Mouse (Mus musculus) forebrain, embryonic 15.5 days (tissue): Measurements from ENCODE around the gene Ccdc9b. TPM values are rescaled to one million over a fixed set of nuclear protein-coding genes. Genes with fewer than 3 reads are reported as not detected.
A peak's percentile ranks its signal among the peaks of the same experiment; 100 is the strongest.

Source experiments
- ATAC-seq: fragments of 200-750 bp; cut with Nextera tagmentation; replicated peaks from 2 replicates; pipeline ENCODE4 v1.8.0; 2017; ENCODE audit warnings: mild to moderate bottlenecking, moderate TSS enrichment, moderate library complexity
- H3K27ac ChIP-seq: fragments of 300-500 bp; sonication (generic); replicated peaks from 2 replicates; pipeline ENCODE4 v1.5.1; 2015; ENCODE audit warnings: mild to moderate bottlenecking, inconsistent platforms
- H3K27me3 ChIP-seq: fragments of 300-500 bp; sonication (generic); 2 replicates; pipeline ENCODE4 v1.6.1; 2015; ENCODE audit warnings: inconsistent platforms
- H3K36me3 ChIP-seq: fragments of 300-500 bp; sonication (generic); 2 replicates; pipeline ENCODE4 v1.6.1; 2015; ENCODE audit warnings: mild to moderate bottlenecking, inconsistent platforms
- H3K4me1 ChIP-seq: fragments of 300-500 bp; sonication (generic); 2 replicates; pipeline ENCODE4 v1.6.1; 2015; ENCODE audit warnings: inconsistent platforms
- H3K4me2 ChIP-seq: fragments of 300-500 bp; sonication (generic); replicated peaks from 2 replicates; pipeline ENCODE4 v1.6.1; 2015; ENCODE audit warnings: mild to moderate bottlenecking, inconsistent platforms
- H3K4me3 ChIP-seq: fragments of 300-500 bp; sonication (generic); 2 replicates; pipeline ENCODE4 v1.5.1; 2015; ENCODE audit warnings: mild to moderate bottlenecking, inconsistent platforms
- H3K9ac ChIP-seq: fragments of 300-500 bp; sonication (generic); replicated peaks from 2 replicates; pipeline ENCODE4 v1.6.1; 2015; ENCODE audit warnings: mild to moderate bottlenecking, inconsistent platforms
- H3K9me3 ChIP-seq: fragments of 300-500 bp; sonication (generic); 2 replicates; pipeline ENCODE4 v1.6.1; 2016; ENCODE audit warnings: inconsistent platforms
- WGBS: fragments of 180-500 bp; shearing (Covaris S2); methylation state at CpG from one replicate; pipeline ENCODE4 v1.1.7; 2015; ENCODE audit warnings: mixed read lengths; 5-methylcytosine and 5-hydroxymethylcytosine counted together
- polyA plus RNA-seq: library from polyadenylated mRNA; unstranded; fragments of >200 nt; fragmentation: Nextera tagmentation; extraction: Ambion mirVana; gene quantifications from 2 replicates; pipeline ENCODE4 v1.2.1, GENCODE M21; 2015

Gene Ccdc9b
- polyA plus RNA-seq, 1 experiment from 2014 or later, result 1.3 TPM

DNA sequence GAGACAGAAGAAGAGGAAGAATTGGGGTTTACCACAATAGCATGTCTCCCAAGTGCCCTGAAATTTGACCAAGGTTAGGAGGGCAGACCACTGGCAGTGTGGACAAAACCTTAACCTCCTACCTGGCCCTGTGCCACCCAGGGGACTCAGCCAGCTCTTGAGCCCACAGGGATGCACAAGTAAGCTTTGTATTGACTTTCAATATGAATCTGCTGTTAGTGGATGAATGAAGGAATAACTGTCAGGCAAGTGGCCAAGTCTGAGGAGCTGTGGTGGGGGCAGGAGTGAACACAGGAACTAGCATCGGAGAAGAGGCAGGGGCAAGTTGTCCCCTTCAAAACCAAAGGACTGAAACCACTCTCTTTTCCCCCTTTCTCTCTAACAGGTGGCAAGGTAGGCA lies 12.9 kb upstream of the Ccdc9b start:
- H3K36me3 ChIP-seq, result no peaks in the 10 kb centered on the region
- H3K27me3 ChIP-seq, result no peaks in the 10 kb centered on the region
- no peak for ATAC-seq
- WGBS, result 32% methylated on average over 1 of the region's 1 CpGs
- H3K9me3 ChIP-seq, result no peaks in the 10 kb centered on the region
- peaks cover 31% of the 10 kb centered on the region for H3K4me1 ChIP-seq
- H3K9ac ChIP-seq, result no peak overlapping the region
- no peak overlapping the region for H3K4me3 ChIP-seq
- H3K4me2 ChIP-seq, result no peak overlapping the region
- H3K27ac ChIP-seq, result peak overlapping the region; percentile 85

DNA sequence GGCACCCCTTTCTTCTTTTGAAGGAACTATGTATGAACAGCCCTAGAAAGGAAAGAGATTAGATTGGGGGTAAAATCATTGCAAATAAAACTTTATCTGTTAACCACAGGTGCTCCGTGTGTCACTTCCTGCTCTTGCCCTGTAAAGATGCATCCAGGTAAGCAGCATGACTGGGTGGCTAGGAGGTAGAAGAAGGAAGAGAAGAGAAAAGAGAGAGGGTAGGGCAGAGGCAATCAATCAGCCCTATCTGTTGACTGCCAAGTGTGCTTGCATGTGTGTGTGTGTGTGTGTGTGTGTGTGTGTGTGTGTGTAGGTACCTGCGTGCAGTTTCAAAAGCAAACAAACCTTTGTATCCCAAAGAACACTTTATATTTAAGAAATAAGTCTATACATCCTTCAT lies 12.1 kb upstream of the Ccdc9b start:
- no peak for ATAC-seq
- H3K27ac ChIP-seq, result 0 out of 2 replicates have a peak overlapping the region, but pooled peaks have one; percentile 85
- no peak overlapping the region for H3K4me2 ChIP-seq
- 98% methylated on average over 2 of the region's 2 CpGs for WGBS
- H3K9me3 ChIP-seq, result no peaks in the 10 kb centered on the region
- H3K27me3 ChIP-seq, result no peaks in the 10 kb centered on the region
- H3K4me3 ChIP-seq, result no peak overlapping the region
- no peak overlapping the region for H3K9ac ChIP-seq
- no peaks in the 10 kb centered on the region for H3K36me3 ChIP-seq
- peaks cover 24% of the 10 kb centered on the region for H3K4me1 ChIP-seq

DNA sequence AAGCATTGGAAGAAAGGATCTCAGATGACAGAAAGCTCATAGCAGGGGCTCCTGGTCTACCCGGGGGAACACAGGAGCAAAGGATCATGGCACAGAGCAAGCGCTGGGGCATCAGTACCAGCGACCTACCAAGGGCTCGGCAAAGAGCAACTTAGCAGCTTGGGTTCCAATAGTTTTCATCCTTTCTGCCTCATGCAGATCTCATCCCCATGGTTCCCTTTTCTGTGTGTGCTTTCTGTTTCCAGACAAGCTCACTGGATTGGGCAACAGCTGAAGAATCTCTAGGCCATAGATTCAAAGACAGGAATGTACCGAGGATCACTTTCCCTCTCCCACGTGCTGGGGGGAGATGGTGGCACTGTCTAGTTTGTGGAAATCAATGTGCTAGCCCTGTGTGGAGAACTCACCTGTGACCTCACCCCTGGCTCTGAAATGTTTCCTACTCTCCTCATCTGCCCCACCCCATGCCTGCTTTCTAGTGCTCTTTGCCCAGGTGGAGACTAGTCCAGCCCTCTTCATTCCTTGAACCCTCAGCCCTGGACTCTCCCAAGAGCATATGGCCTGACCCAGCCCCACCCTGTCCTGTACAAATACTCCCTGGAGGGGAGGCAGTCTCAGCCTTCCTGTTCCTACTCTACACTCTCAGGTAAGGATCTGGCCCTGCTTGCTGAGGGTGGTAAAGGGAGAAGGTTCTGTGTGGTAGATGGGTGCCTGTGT lies 9.9 kb upstream of the Ccdc9b start, which contains the start of gene Phgr1:
Gene Phgr1, plus strand, starts transcription at position 612 of the 717 bp plus-strand sequence.
- H3K4me1 ChIP-seq, result peaks cover 18% of the 10 kb centered on the region
- WGBS, result 84% methylated on average over 6 of the region's 6 CpGs
- no peaks in the 10 kb centered on the region for H3K36me3 ChIP-seq
- H3K9me3 ChIP-seq, result no peaks in the 10 kb centered on the region
- H3K4me2 ChIP-seq, result no peak within 1 kb of the TSS
- no peaks in the 10 kb centered on the region for H3K27me3 ChIP-seq
- H3K27ac ChIP-seq, result no peak within 1 kb of the TSS
- no peak for ATAC-seq
- H3K9ac ChIP-seq, result no peak within 1 kb of the TSS
- H3K4me3 ChIP-seq, result no peak within 1 kb of the TSS

- ATAC-seq, result no peak
- Histone ChIP-seq H3K27me3 (no peaks in the 10 kb centered on the region), H3K4me1 (peaks cover 30% of the 10 kb centered on the region), H3K4me2 (no peak overlapping the region), H3K4me3 (no peak overlapping the region), H3K9ac (no peak overlapping the region), H3K9me3 (no peaks in the 10 kb centered on the region), H3K36me3 (no peaks in the 10 kb centered on the region), H3K27ac (no peak overlapping the region)
- WGBS, result 80% methylated on average over 10 of the region's 10 CpGs
Measured at GRCm38 (mm10) chr2:118766041-118767033, 3.9 kb upstream of the Ccdc9b start.

- 91% methylated on average over 5 of the region's 5 CpGs for WGBS
- Histone ChIP-seq H3K9me3 (no peaks in the 10 kb centered on the region), H3K4me2 (no peak overlapping the region), H3K4me1 (peaks cover 44% of the 10 kb centered on the region), H3K4me3 (no peak overlapping the region), H3K36me3 (no peaks in the 10 kb centered on the region), H3K27me3 (no peaks in the 10 kb centered on the region), H3K9ac (no peak overlapping the region), H3K27ac (no peak overlapping the region)
- ATAC-seq, result no peak
Measured at GRCm38 (mm10) chr2:118764875-118765274, 2.4 kb upstream of the Ccdc9b start.

DNA sequence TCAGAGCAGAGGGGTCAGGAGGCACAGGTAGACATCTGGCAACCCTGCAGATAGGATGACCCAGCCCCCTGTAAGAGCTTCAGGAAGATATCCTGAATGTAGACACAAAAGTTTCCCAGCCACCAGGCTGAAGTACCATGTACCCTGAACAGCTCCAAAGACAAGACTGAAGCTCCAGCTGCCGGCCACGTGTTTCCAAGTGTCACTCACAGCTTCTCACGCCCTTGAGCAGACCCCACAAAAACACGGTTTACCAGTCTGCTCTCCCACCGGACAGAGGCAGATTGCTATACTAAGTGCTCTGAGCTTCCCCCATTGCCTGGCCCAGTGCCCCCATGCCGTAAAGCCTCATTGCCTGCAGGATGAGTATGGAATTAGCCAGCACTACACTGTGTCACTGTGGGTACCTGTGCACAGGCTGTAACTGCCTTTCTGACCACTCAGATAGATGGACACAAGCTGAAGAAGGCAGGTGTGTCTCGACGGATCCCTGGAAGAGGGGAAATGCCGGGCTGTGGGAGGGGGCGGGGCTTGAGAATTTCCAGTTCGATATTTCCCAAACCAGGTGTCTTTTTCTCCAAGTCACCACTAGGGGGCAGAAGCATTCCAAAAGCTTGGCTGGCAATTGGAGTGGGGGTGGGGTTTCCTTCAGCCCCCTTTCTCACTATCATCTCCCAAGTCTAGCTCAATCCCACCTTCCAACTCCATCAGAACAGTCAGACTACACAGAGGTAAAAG lies 1.8 kb upstream of the Ccdc9b start:
- H3K27ac ChIP-seq, result peak overlapping the region; percentile 96
- H3K4me1 ChIP-seq, result peaks cover 49% of the 10 kb centered on the region
- WGBS, result 23% methylated on average over 11 of the region's 11 CpGs
- no peaks in the 10 kb centered on the region for H3K9me3 ChIP-seq
- no peak overlapping the region for H3K4me3 ChIP-seq
- no peak for ATAC-seq
- H3K27me3 ChIP-seq, result no peaks in the 10 kb centered on the region
- no peak overlapping the region for H3K4me2 ChIP-seq
- H3K9ac ChIP-seq, result no peak overlapping the region
- no peaks in the 10 kb centered on the region for H3K36me3 ChIP-seq

DNA sequence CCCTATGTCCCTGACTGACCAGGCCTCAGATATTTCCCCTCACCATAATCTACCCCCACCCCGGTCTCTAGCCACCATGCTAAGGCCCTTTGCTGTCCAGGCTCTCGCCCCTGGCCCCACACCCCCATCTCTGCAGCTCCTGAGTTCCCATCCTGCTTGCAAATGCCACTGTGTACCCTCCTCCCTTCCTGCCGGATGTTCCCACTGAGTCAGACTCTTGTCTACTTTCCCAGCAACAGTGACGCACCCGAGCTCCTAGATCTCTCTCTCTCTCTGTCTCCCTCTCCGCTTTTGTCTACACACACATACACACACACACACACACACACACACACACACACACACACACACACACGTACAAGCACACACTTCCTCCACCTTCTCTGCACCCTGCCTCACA lies 1.0 kb upstream of the Ccdc9b start:
- Histone ChIP-seq H3K36me3 (no peaks in the 10 kb centered on the region), H3K9me3 (no peaks in the 10 kb centered on the region), H3K4me3 (no peak overlapping the region), H3K27me3 (no peaks in the 10 kb centered on the region), H3K4me1 (peaks cover 49% of the 10 kb centered on the region), H3K4me2 (no peak overlapping the region), H3K9ac (no peak overlapping the region), H3K27ac (peak overlapping the region; percentile 96)
- 66% methylated on average over 7 of the region's 7 CpGs for WGBS
- no peak for ATAC-seq

DNA sequence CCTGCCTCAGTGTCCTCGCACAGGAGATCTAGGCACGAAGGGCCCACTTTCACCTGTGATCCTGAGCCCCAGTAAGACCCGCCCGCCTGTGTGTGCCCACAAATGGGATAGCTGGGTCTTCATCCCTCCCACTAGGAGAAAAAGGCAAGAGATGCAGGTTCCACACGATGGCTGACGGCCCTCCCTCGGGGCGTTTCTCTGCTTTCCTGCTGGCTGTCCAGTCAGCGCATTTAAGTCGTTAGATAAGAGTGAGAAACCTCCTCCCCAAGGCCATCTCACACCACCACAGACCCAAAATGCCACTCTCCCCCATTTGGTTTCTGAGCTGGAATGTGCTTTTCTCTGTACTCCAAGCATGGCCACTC lies 305 bp upstream of the Ccdc9b start:
- Histone ChIP-seq H3K4me3 (peak overlapping the region; percentile 17; the same call in 1 of the 2 replicates), H3K9ac (peak overlapping the region; percentile 40), H3K36me3 (no peaks in the 10 kb centered on the region), H3K27me3 (no peaks in the 10 kb centered on the region), H3K9me3 (no peaks in the 10 kb centered on the region), H3K4me1 (peaks cover 49% of the 10 kb centered on the region), H3K4me2 (peak overlapping the region; percentile 36), H3K27ac (peak overlapping the region; percentile 96)
- WGBS, result 7% methylated on average over 10 of the region's 10 CpGs
- ATAC-seq, result no peak

GRCm38 (mm10) chr2:118761358-118761757 lies 1.1 kb downstream of the Ccdc9b start:
- 83% methylated on average over 12 of the region's 12 CpGs for WGBS
- no peaks in the 10 kb centered on the region for H3K36me3 ChIP-seq

DNA sequence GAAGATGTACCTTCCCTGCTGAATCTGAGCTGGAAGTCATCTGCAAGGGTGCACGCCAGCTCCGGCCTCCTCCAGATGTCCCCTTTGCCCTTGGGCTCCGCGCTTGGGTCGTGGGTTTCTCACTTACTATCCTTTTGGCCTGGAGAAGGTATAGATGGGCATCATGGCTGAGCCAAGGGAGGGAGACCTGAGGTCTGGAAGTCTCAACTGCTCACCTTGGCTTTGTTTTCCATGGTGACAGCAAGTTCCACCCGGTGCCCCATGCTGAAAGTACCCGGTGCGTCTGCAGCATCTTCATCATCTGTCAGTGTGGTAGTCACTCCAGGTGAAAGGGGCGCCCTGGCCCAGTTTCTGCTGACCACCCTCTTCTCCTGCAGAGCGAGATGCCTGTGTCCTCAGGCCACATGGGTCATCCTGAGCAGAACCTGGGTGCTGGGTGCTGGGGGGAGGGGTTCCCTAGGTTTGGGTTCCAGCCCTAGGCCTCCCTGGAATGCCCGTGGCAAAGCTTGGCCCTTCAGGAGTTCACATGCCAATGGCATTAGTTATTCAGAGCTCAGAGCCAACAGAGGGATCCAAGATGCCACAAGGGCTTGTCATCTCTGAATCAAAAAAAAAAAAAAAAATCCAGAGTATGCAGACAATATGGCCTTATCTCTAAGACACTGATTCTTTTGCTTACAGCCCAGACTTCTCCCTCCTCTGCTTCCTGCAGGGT lies 2.0 kb downstream of the Ccdc9b start:
- no peak overlapping the region for H3K9ac ChIP-seq
- no peaks in the 10 kb centered on the region for H3K9me3 ChIP-seq
- WGBS, result 86% methylated on average over 11 of the region's 11 CpGs
- H3K27ac ChIP-seq, result peak overlapping the region; percentile 96
- no peaks in the 10 kb centered on the region for H3K36me3 ChIP-seq
- no peak overlapping the region for H3K4me2 ChIP-seq
- no peak for ATAC-seq
- H3K27me3 ChIP-seq, result no peaks in the 10 kb centered on the region
- peaks cover 49% of the 10 kb centered on the region for H3K4me1 ChIP-seq
- no peak overlapping the region for H3K4me3 ChIP-seq

More at GRCm38 (mm10) chr2:118761358-118761757, 1.1 kb downstream of the Ccdc9b start:
- Histone ChIP-seq H3K4me3 (peak overlapping the region; percentile 17; the same call in 1 of the 2 replicates), H3K27me3 (no peaks in the 10 kb centered on the region), H3K9me3 (no peaks in the 10 kb centered on the region), H3K4me1 (peaks cover 49% of the 10 kb centered on the region), H3K9ac (peak overlapping the region; percentile 40), H3K27ac (peak overlapping the region; percentile 96), H3K4me2 (peak overlapping the region; percentile 36; the same call in 1 of the 2 replicates)
- no peak for ATAC-seq

DNA sequence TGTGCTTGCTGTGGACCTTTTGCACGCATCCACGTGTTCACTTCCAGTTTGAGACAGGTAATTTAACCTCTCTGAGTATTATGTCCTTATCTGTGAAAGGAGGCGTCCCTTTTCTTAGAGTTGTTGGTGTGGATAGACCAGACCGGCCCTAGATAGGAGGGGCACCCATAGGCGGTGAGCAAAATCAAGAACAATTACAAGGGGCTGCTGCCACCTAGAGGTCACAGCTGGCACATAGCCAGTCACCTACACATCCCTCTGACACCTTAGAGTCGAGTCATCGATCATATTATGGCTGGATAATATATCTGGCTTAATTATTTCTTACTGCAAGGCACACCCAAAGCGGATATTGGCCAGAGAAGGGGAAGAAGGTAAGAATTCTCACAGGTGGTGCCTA lies 2.6 kb downstream of the Ccdc9b start:
- Histone ChIP-seq H3K4me2 (no peak overlapping the region), H3K9ac (no peak overlapping the region)
- ATAC-seq, result no peak

More for the DNA sequence above, 2.6 kb downstream of the Ccdc9b start:
- H3K27ac ChIP-seq, result no peak overlapping the region
- no peaks in the 10 kb centered on the region for H3K9me3 ChIP-seq
- no peaks in the 10 kb centered on the region for H3K36me3 ChIP-seq
- no peak overlapping the region for H3K4me3 ChIP-seq
- peaks cover 49% of the 10 kb centered on the region for H3K4me1 ChIP-seq
- no peaks in the 10 kb centered on the region for H3K27me3 ChIP-seq
- 19% methylated on average over 8 of the region's 8 CpGs for WGBS
